Mouse (Mus musculus) adrenal gland, postnatal 14 days (tissue): Measurements from ENCODE around the gene Adar. TPM values are rescaled to one million over a fixed set of nuclear protein-coding genes. Genes with fewer than 3 reads are reported as not detected.

Experiments used
- DNase-seq: peaks from one replicate; pipeline ENCODE4 v3.0.0; 2021; ENCODE audit warnings: mixed read lengths
- long read RNA-seq, 2 experiments: library from polyadenylated mRNA; stranded (forward); transcript quantifications; one replicate each; pipeline ENCODE4 v2.0.0; 2021
- total RNA-seq: library from RNA; stranded (reverse); gene quantifications from 2 replicates; pipeline ENCODE4 v1.2.3, GENCODE M21; 2021

Gene Adar
- 20.8 and 28.2 TPM in 2 replicates for total RNA-seq
- long read RNA-seq, experiment 1, partial matches to known transcripts, result 1 of 5 reads
- long read RNA-seq, experiment 1, other reads (novel, unspliced or antisense), result 4 of 5 reads
- long read RNA-seq, experiment 2, partial matches to known transcripts, result 3 of 9 reads
- long read RNA-seq, experiment 2, other reads (novel, unspliced or antisense), result 6 of 9 reads

DNA sequence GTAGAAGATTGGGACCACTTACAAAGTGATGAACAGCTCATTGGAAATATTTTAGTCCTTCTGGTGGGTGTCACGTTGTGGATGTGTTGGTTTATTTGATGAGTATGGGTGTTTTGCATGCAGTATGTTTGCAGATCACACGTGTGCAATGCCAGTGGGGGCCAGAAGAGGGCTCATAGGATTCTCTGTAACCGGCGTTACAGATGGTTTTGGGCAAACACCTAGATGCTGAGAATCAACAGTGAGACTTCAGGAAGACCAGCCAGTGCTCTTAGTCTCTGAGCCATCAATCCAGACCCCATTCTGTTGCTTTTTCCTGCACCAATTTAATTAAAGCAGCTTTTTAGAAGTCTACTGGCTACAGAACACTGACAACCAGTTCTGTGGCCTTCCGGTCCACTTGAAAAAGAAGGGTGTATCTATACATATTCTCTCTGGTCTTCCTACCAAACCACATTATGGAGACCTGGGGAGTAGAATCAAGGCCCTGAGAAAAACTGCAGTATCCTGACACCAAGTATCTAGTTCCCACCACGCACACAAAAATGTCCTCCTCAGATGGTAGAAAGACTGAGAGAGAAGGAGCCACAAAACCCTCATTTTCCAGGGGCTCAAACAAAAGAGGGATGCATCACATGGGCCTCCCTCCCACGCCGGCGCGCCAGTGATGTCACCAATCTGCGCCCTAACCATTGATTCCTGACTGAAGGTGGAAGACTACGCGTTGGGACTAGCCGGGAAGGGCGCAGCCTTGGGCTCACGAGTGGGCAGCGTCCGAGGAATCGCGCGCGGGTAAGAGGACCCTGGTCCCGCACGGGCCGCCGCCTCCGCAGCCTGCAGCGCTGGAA, at the start of gene Adar:
Adar (plus strand) TSS at position 664 of the 848 bp plus-strand sequence.
- DNase-seq, result peak; percentile 91

DNA sequence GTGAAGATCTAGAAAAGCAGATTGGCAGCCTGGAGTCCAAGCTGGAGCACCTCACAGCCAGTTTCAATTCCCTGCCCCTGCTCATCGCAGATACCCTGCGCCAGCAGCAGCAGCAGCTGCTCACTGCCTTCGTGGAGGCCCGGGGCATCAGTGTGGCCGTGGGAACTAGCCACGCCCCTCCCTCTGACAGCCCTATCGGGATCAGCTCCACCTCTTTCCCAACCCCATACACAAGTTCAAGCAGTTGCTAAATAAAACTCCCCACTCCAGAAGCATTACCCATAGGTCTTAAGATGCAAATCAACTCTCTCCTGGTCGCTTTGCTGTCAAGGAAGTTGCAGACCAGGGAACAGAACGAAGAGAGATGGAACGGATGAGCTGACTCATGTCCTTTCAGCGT, 47.7 kb upstream of the Adar start:
- DNase-seq, result no peak

DNA sequence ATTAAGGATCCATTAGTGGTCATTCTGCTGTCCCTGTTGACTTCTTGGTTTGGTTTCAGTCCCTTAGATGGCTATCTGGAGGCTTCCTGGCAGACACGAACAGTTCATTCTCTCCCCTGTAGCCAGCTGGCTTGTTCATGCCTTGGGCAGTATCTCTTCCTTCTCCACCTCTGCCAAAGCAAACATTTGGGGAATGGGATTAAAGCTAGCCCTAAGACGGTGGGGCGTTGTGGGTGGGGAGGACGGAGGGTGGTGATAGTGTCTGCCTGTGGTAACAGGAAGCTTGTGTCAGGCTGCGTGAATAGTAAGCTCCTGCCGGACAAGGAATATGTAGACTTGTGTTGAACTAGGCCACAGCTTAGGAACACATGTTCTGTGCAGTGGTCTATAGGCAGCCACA, 43.5 kb upstream of the Adar start:
- DNase-seq, result no peak

DNA sequence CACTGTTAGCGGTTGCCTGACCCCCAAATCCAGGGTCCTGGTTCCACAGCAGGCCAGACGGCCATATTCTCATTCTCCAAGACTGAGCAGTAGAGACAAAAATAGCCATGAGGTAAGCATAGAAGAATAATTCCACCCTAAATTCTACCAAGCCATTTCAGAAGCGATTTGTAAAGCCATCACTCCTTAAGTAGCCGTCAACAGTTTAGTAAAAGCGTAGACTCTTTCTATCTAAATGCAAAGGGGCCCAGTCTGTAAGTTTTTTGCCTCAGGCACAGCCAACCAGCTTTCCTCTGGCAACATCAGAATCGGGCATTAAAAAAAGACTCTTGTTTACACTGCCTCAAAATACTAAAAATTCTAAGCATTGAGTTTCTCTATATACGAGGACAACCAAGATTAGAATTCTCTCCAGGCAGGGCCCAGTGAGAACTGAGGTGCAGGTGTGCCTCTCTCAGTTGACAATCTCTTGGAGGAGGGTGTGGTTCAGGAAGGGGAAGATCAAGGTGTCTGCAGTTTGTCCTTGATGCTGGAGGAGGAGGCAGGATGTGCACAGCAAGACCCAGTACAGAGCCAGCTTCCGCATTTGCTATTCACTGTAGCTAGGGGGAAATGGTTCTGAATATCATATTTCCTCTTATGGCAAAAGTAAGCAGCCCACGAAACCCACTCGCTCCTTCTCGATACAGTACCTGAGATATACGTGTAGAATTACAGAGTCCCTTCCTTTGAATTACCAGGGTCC, 42.1 kb upstream of the Adar start:
- no peak for DNase-seq

DNA sequence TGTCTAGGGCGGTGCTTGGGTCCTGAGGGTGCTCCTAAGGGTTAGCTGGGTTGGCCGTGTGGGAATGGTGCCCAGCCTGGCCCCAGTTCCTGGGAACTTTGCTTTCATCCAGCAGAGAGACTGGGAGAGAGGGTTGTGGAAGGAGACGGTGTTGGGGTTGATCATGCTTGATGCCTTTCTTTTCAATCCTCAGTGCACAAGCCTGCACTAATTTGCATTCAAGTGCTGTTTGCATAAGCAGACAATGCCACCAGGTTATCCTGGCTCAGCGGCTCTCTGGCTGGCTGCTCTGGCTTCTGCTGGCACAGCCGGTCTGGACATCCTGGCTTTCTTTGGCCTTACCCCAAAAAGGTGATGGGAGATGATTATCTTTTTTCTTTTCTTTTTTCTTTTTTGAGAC, 37.2 kb upstream of the Adar start:
- no peak for DNase-seq

DNA sequence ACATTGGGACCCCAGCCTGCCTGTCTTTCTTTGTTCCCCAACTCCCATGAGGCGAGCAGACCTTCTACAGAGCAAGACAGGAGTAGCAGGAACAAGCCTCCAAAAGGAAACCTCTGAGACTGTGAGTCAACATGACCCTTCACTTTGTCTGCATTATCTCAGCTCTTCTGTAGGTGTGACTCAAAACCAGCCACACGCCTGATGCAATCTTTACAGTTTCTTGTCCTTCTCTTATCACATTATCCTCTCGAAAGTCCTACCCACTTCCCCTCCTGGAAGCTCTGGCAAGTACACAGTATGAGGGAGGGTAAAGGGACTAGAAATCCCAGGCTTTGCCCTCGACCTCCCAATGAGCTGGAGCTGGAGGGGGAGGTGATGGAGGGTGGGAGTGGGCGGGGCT, 28.8 kb upstream of the Adar start:
- DNase-seq, result no peak

DNA sequence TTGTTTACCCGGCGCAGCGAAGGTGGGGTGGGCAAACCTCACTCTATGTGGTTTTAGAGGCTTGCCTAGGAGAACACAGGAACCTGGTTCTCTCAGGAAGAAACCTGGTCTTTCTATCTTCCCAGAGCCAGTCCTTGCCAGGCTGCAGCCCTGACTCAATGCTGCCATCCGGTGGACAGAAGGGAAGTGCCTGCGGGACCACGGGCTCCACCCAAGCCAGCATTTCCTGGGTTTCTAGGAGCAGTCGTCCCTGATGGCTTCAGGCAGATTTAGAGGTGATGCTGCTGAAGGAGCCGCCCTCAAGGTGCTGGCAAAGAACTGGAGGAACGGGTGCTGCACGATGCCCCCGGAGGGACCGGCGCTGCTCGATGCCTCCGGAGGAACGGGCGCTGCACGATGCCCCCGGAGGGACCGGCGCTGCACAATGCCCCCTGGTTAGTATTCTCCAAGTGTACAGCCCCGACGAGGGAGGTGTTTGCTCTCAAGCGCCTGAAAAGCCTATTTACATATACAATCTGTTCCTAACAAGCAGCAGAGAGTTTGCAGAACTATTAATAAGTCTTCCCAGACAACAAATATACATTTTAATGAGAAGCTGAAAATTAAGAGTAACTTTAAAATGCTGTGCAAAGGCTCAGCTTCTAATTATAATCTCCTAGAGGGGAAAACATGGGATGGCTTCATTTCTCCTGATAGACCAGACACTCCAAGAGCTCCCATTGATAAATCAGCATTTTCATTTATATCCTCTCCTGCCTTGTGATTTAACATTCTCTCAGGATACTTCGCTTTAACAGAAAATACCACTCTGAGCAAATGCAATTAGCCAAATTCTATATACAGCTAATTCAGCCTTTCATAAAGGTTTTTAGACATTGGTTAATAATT, 25.9 kb upstream of the Adar start:
- DNase-seq, result peak; percentile 93

DNA sequence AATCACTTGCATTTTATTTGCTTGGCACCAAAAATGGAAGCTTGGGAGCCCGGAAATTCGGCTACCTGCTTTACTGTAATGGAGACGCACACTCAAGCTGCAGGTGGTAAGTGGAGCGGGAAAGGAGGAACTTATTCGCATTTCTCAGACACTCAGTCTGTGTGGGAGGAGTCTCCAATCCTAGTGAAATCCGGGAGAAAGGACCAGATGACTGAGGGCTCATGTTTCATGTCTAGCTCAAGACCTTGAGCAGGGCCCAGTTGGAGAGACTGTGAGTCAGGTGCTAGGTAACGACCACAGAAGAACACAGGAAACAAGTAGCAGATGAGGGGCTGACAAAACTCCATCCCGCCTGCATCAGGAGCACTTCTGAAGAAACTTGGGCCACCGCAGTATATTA, 23.0 kb upstream of the Adar start:
- no peak for DNase-seq

DNA sequence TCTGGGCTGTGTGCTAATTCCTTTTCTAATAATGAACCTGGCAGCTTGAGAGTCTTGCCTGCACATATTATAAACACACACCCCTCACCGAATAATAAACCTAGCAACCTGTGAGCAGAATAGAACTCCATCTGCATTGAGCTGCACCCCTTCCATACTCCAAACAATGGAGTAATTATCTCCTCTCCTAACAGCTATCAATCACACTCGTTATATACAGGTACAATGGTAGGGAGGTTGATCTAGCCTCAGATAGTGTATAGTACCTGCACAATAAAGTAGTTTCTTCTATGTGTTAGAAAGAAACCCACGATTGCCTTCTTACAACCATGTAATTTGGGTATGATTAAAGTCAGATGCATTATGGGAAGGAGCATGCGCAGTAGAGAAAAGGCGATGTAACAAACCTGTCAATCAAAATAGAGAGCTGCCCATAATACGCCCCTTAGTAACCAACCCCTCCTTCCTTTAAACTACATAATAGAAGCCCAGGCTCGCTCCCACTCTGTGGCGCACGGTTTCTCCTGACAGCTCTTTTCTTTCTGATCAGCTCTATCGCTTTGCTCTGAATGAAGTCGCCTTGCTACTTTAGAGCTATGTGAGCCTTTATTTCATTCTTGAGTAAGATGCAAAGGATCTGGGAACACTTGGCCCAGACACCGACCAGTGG, 18.5 kb upstream of the Adar start:
- DNase-seq, result no peak

DNA sequence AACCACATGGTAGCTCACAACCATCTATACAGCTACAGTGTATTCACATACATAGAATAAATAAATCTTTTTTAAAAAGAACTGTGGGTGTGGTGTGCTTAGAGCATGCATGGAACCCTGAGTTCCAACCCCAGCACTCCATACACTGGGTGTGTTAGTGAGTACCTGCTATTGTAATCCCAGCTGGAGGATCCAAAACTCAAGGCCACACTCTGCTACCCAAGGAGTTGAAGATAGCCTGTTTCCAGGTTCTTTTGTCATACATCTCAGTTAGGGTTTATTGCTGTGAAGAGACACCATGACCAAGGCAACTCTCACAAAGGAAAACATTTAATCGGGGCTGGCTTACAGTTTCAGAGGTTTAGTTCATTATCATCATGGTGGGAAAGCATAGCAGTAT, 15.9 kb upstream of the Adar start:
- DNase-seq, result no peak

DNA sequence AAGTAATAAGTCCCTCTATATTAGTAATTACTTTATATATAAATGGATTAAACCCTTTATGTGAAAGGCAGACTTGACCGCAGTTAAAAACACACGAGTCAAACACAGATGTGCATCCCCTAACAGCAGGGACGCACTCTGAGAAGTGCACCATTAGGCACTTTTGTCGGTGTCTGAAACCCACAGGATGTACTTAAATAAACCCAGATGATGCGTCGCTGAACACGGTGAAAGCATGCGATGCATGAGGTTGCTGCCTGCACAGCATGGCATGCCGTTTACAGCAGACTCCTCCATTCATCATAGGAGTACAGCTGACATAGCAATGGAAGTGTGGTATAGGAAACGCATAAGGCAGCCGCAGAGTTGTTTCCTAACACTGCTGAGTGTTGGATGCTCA, 14.4 kb upstream of the Adar start:
- no peak for DNase-seq

DNA sequence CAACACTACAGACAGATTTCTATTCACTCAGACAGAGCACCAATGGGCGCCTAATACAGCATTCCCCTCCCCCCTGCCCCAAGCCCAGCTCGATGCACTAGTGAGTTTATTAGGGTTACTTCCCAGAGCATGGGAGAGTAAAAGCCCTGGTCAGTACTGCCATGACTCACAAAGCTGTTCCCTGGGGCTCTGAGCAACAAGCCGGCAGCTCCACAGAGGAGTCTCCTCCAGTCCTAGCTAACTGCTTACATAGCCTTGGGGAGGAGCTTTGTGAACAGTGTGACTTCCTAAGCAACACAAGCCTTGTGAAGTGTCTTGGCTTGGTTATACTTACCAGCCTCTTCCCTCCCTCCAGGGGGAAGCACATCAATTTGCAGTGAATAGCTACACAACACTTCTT, 11.2 kb upstream of the Adar start:
- no peak for DNase-seq

DNA sequence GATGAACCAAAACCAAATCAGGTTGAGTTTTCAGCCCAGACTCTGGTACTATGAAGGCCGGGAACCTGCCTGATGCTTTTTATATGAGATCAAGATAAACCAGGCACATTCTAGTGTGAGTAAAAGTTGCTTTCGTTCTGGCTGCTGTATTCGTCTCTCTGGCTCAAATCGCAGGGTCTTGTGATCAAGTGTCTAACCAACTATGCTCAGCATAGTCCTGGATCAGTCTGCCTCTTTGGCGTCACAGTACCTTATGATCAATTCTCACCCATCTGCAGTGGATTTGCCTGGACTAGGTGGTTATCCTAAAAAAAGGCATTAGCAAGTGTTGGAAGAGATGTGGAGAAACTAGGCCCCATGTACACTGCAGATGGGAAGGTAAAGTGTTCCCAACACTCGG, 10.8 kb upstream of the Adar start:
- DNase-seq, result no peak

DNA sequence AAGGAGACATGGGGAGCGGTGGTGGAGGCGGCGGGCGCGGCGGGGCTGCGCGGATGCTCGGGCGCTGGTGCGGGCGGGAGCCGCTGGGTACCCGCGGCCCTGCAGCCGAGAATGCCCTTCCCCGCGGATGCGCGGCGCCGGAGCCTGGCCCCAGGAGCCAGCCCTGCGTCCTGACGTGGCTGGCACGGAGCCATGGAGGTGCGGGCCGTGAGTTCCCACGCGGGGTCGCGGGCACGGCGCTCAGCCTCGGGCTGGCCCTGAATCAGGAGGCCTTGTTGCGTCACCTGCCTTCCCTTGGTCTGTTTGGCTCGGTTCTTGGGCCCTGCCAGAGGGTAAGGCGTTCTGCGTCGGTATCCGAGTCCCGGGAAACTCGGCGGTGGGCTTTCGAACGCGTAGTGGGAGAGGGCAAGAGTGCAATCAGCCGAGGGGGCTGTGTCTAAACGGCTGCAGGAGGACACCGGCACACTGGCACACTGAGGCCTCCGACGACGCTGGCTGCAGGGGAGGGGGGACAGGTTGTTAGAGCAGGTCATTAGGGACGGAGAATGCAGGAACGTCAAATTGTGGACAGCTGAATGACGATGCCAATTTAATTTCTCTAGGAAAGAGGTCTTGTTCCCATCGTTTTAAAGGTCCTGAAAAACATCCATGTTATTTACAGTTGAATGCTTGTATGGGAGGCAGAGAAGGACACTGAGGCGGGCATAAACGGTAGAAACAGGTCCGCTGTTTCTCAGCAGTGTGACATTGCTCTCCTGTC, 565 bp downstream of the Adar start:
- DNase-seq, result peak; percentile 68

DNA sequence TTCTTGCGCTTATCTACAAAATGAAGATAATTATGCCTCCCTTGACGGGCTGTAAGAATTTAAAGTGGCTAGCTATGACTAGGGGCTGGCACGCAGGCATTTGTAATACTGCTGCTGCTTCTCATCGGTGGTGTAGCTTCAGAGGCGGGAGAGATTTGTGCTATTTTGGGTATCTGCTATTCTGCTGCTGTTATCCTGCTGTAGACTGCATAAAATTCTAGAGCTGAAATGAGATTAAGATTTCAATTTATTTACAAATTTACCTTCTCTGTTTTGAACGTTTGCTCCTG, 1.1 kb downstream of the Adar start:
- no peak for DNase-seq

DNA sequence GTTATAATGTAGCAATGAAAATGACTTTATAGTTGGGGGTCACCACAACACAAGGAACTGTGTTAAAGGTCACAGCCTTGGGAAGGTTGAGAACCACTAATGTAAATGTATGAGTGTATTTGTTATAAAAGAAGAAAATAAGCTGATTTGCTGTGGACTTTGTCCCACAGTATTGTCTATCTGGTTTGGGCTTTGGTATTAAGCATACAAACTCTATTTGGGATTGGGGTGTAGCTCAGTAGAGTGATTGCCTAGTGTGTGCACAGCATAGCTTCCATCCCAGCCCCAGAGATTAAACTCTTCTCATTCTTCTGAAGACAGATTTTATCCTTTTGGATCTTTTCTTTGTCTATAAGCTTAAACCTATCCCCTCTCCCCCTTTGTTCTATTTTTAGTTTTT, 7.2 kb downstream of the Adar start:
- no peak for DNase-seq

DNA sequence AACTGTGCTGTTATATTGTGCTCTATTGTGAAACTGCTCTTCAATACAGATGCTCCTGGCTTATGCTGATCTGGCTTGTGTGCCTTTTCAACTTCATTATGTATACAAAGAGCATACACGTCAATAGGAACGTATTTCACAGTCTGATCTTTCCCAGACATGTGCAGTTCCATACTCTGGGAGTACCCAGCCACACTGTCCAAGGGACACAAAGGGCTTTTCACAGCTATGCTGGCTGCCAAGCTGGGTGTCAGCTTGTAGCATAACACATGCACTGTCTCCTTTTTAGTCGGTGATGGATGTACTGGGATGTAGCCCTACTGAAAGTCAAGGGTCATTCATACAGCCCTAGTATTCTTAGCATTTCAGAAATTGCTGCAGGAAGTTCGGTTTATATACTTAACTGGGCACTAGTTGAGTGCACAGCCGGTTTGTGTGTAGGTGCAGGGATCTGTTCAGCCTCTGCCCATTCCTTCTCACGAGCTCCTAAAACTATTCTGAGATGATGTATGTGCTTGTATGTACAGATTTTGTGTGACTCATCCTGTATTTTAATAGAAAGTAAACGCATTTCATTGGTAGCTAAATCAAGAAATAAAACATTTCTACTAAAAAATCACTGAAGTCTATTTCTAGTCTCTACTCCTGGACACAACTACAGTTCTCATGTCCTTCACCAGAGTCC, 8.7 kb downstream of the Adar start:
- DNase-seq, result no peak

DNA sequence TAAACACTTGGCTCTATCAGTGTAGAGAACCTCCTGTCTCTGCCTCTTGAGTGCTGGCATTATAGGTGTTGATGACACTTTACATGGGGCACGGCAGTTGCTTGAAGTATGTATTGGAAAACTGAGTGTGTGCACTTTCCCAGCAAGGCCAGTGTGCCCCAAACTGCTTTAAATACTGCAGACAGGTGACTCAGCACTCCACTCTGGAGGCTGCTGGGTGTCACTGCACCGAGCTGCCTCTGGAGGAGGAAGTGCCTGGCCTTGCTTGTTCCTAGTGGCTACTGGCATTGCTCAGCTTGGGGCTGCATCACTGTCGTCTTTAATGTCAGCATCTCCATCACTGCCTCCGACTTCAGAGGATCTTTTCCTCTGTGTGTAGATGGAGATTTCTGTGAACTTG, 12.2 kb downstream of the Adar start:
- peak; percentile 80 for DNase-seq

DNA sequence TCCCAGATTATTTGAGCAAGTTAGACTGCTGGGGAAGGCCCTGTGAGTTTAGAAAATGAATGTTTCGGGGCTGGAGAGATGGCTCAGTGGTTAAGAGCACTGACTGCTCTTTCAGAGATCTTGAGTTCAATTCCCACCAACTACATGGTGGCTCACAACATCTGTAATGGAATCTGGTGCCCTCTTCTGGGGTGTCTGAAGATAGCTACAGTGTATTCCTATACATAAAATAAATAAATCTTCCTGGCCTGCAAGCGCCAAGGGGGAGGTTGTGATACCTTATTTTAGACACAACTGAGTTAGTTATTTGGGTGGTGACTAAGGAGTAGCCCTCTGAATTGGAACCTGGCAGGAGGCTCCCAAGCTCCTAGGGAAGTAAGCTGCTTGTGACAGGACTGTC, 14.0 kb downstream of the Adar start:
- DNase-seq, result no peak
